Comparison of ENCODE assay signal across 8 mouse cellular contexts in the genomic region with DNA sequence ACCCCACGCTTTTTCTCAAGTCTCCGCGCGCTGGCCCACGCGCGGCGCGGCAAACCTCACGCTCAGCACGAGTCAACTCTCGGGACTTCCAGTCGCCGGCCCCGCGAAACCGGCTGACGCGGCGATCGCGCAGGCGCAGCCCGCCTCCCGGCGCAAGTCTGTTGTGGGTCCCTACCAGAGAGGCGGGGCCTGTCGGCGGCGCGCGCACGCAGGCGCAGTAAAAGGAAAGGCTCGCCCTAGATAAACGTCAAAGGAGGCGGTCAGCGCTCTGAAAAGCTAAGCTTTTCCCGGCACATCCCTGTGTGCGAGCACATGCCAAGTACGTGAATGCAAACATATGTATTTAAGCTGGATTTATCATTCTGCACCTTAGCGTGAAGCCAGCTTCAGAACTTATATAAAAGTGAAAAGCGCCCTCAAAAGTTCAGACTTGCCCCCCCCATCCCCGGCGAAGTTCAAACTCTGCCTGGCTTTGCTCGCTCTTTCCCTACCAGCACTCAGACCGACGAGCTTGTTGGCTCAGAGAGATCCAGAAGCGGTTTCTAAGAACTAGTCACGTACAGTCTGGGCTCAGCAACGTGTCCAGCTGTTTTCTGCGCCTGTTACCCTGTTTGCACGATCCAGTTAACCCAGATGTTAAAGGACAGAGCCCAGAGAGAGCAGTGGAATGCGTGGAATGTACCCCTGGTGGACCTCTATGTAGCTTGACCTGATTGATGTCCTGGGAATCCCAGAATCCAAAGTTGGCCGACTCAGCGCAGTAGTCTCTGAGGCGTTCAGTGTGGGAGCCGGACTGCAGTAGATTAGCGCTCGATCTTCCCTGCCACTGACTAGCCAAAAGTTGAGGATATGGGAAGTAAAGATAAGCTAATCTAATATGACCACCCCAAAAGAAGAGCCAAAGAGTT. TPM values are rescaled to one million over a fixed set of nuclear protein-coding genes. Genes with fewer than 3 reads are reported as not detected.
DNase-seq lines count a peak whose midpoint lies in the region; ATAC-seq and TF ChIP-seq lines count a peak whose summit lies in the region.

A gene (minus strand): TSS at position 118 of the 908 bp plus-strand sequence.

- peak within 1 kb of the TSS; percentile 88 for H3K9ac ChIP-seq in MEL (ENCODE audit: control insufficient read depth, low read depth, low read length, poor library complexity, severe bottlenecking)
- peak within 1 kb of the TSS; percentile 85 for H3K9ac ChIP-seq in lung, embryonic 16.5 days (ENCODE audit: low read length)

- DNase-seq in MEL (ENCODE audit: low read depth, low spot score) = peak; percentile 93
- peak; percentile 92 to 94 for DNase-seq in cerebellum, adult 2 months
- DNase-seq in forelimb bud, embryonic 11.5 days (ENCODE audit: low read depth, low spot score) = peak; percentile 89
- DNase-seq in layer of hippocampus, adult 9-10 months (ENCODE audit: low spot score) = peak; percentile 83
- DNase-seq in ovary, postnatal 10 days (ENCODE audit: low spot score) = peak; percentile 94
- DNase-seq in thymus, postnatal 10 days (ENCODE audit: low spot score in 2 of 2) = peak; percentile 89 to 93

- H3K27me3 ChIP-seq in MEL (ENCODE audit: control insufficient read depth in 1 of 2, insufficient read depth in 2 of 2, low read length in 2 of 2) = no peaks in the 10 kb centered on the region
- H3K27me3 ChIP-seq in cerebellum, adult 2 months (ENCODE audit: control insufficient read depth, insufficient read depth, low read length) = no peaks in the 10 kb centered on the region
- H3K27me3 ChIP-seq in lung, embryonic 16.5 days (ENCODE audit: control insufficient read depth, insufficient read depth, low read depth, low read length) = no peaks in the 10 kb centered on the region

- TF ChIP-seq POLR2A in MEL (IDR thresholded peaks at IDR 0.05; ENCODE audit: control insufficient read depth in 1 of 2, insufficient read depth in 1 of 2, low read depth in 1 of 2, low read length in 2 of 2, poor library complexity in 1 of 2) = peak; percentile 77 to 88
- peak; percentile 76 for TF ChIP-seq POLR2A in cerebellum, adult 2 months (IDR thresholded peaks at IDR 0.05; ENCODE audit: borderline replicate concordance, insufficient read depth, low read length)

- peak within 1 kb of the TSS; percentile 70 for H3K27ac ChIP-seq in MEL (ENCODE audit: control insufficient read depth, low read depth, low read length)
- no peak within 1 kb of the TSS for H3K27ac ChIP-seq in cerebellum, adult 2 months (ENCODE audit: insufficient read depth, low read length)
- H3K27ac ChIP-seq in lung, embryonic 16.5 days (ENCODE audit: low read length) = peak within 1 kb of the TSS; percentile 95

- H3K79me2 ChIP-seq in MEL (ENCODE audit: control insufficient read depth, insufficient read depth, low read length, poor library complexity) = peaks cover 20% of the 10 kb centered on the region

- no peaks in the 10 kb centered on the region for H3K9me3 ChIP-seq in MEL (replicated peaks; ENCODE audit: insufficient read depth, low read length)
- no peaks in the 10 kb centered on the region for H3K9me3 ChIP-seq in lung, embryonic 16.5 days (ENCODE audit: control insufficient read depth, low read length)

- no peak for TF ChIP-seq CTCF in MEL (IDR thresholded peaks at IDR 0.05 in 2 of 3, conservative IDR thresholded peaks at IDR 0.05 in 1 of 3; ENCODE audit: control insufficient read depth in 1 of 3, insufficient read depth in 1 of 3, low read depth in 2 of 3, low read length in 3 of 3, poor library complexity in 1 of 3, severe bottlenecking in 1 of 3)
- TF ChIP-seq CTCF in cerebellum, adult 2 months (IDR thresholded peaks at IDR 0.05; ENCODE audit: borderline replicate concordance, insufficient read depth, low read depth, low read length) = no peak

- peaks cover 7 to 15% of the 10 kb centered on the region in 2 experiments; a peak in 3 of 4 replicates for H3K36me3 ChIP-seq in MEL (ENCODE audit: control insufficient read depth in 1 of 2, insufficient read depth in 2 of 2, low read length in 2 of 2)
- peaks cover 11% of the 10 kb centered on the region for H3K36me3 ChIP-seq in lung, embryonic 16.5 days (ENCODE audit: control insufficient read depth, insufficient read depth, low read length)

- peaks cover 4 to 8% of the 10 kb centered on the region in 2 experiments; a peak in 2 of 4 replicates for H3K4me1 ChIP-seq in MEL (ENCODE audit: control insufficient read depth in 1 of 2, insufficient read depth in 2 of 2, low read length in 2 of 2)
- H3K4me1 ChIP-seq in cerebellum, adult 2 months (ENCODE audit: control insufficient read depth, insufficient read depth, low read length) = peaks cover 3% of the 10 kb centered on the region; the same call in 1 of the 2 replicates
- peaks cover 11% of the 10 kb centered on the region for H3K4me1 ChIP-seq in lung, embryonic 16.5 days (replicated peaks; ENCODE audit: control insufficient read depth, insufficient read depth, low read length)

- no peak for TF ChIP-seq RAD21 in MEL (IDR thresholded peaks at IDR 0.05; ENCODE audit: low read depth, low read length)

- under 1% methylated on average over 60 of the region's 60 CpGs for WGBS in cerebellum, adult 2 months
- under 1% methylated on average over 60 of the region's 60 CpGs for WGBS in lung, embryonic 16.5 days

- TF ChIP-seq EP300 in MEL (IDR thresholded peaks at IDR 0.05; ENCODE audit: low read depth in 1 of 2, low read length in 2 of 2) = peak; percentile 63 to 64; a peak in 3 of 4 replicates

- ATAC-seq in hematopoietic stem cell, adult 5-6 weeks (replicated peaks in 1 of 2; ENCODE audit: insufficient read depth in 1 of 2, low FRiP score in 2 of 2, low TSS enrichment in 1 of 2, low read depth in 1 of 2, poor library complexity in 2 of 2, severe bottlenecking in 2 of 2) = peak; percentile 82 to 83
- peak; percentile 95 for ATAC-seq in lung, embryonic 16.5 days (ENCODE audit: low read depth)

- H3K4me3 ChIP-seq in MEL (ENCODE audit: control insufficient read depth in 1 of 2, insufficient read depth in 1 of 2, low read depth in 2 of 2, low read length in 2 of 2) = peak within 1 kb of the TSS; percentile 67 to 93
- peak within 1 kb of the TSS; percentile 97 for H3K4me3 ChIP-seq in cerebellum, adult 2 months (replicated peaks; ENCODE audit: insufficient read depth, low read depth, low read length)
- peak within 1 kb of the TSS; percentile 64 for H3K4me3 ChIP-seq in lung, embryonic 16.5 days (ENCODE audit: low read length)

- peak within 1 kb of the TSS; percentile 94 for H3K4me2 ChIP-seq in lung, embryonic 16.5 days (ENCODE audit: low read depth, low read length)

TF ChIP-seq in MEL, 35 proteins besides CTCF, POLR2A, EP300 and RAD21 (continues in another document):
- TF ChIP-seq ZNF384 (IDR thresholded peaks at IDR 0.05; ENCODE audit: low read depth, low read length) (no peak), BHLHE40 (IDR thresholded peaks at IDR 0.05; ENCODE audit: borderline replicate concordance, low read depth, low read length) (0 out of 2 replicates have a peak, but pooled peaks have one; percentile 21), E2F4 (IDR thresholded peaks at IDR 0.05; ENCODE audit: borderline replicate concordance, low read depth, low read length) (peak; percentile 52; the same call in 1 of the 2 replicates), ZMIZ1 (IDR thresholded peaks at IDR 0.05; ENCODE audit: low read depth, low read length) (peak; percentile 69; the same call in 1 of the 2 replicates), SIN3A (IDR thresholded peaks at IDR 0.05; ENCODE audit: low read length) (no peak), POLR2AphosphoS2 (IDR thresholded peaks at IDR 0.05; ENCODE audit: low read length) (peak; percentile 73; the same call in 1 of the 2 replicates), CHD2 (IDR thresholded peaks at IDR 0.05; ENCODE audit: low read length) (no peak), MEF2A (IDR thresholded peaks at IDR 0.05; ENCODE audit: extremely low read depth, insufficient replicate concordance, low read depth, low read length, poor library complexity, severe bottlenecking) (no peak), UBTF (IDR thresholded peaks at IDR 0.05; ENCODE audit: borderline replicate concordance, insufficient read depth, low read depth, low read length) (no peak), JUND (IDR thresholded peaks at IDR 0.05; ENCODE audit: low read depth, low read length) (no peak), RCOR1 (IDR thresholded peaks at IDR 0.05; ENCODE audit: low read depth, low read length) (peak; percentile 39; the same call in 1 of the 2 replicates), ELF1 (IDR thresholded peaks at IDR 0.05; ENCODE audit: low read depth, low read length) (no peak), NRF1 (IDR thresholded peaks at IDR 0.05; ENCODE audit: insufficient read depth, low read depth, low read length, poor library complexity, severe bottlenecking) (peak; percentile 97), ZC3H11A (IDR thresholded peaks at IDR 0.05; ENCODE audit: low read depth, low read length) (no peak), MYC (IDR thresholded peaks at IDR 0.05; ENCODE audit: low read depth, low read length) (no peak), MYB (IDR thresholded peaks at IDR 0.05; ENCODE audit: low read depth, low read length) (no peak), MAX (IDR thresholded peaks at IDR 0.05; ENCODE audit: low read length) (peak; percentile 17; the same call in 1 of the 2 replicates), HCFC1 (IDR thresholded peaks at IDR 0.05; ENCODE audit: low read depth, low read length) (peak; percentile 76), ZKSCAN1 (IDR thresholded peaks at IDR 0.05; ENCODE audit: low read depth, low read length) (no peak), GATA1 (IDR thresholded peaks at IDR 0.05; ENCODE audit: low read depth, low read length) (peak; percentile 71), TBP (IDR thresholded peaks at IDR 0.05; ENCODE audit: low read depth, low read length) (peak; percentile 79; the same call in 1 of the 2 replicates), GABPA (IDR thresholded peaks at IDR 0.05; ENCODE audit: low read depth, low read length) (no peak), SMC3 (IDR thresholded peaks at IDR 0.05; ENCODE audit: low read depth, low read length) (no peak), CHD1 (IDR thresholded peaks at IDR 0.05; ENCODE audit: low read depth, low read length) (peak; percentile 22; the same call in 1 of the 2 replicates), POLR2AphosphoS5 (IDR thresholded peaks at IDR 0.05; ENCODE audit: borderline replicate concordance, low read depth, low read length) (no peak), USF2 (IDR thresholded peaks at IDR 0.05; ENCODE audit: borderline replicate concordance in 1 of 2, insufficient read depth in 1 of 2, low read depth in 1 of 2, low read length in 2 of 2) (no peak)

RNA-seq across cellular contexts. Expression of the gene that starts here (rescaled TPM):
- total RNA-seq in MEL (2012; rRNA removed) = 30.4 and 32.6 TPM in 2 replicates
- 10 to 100 TPM in 1 of 2 experiments, not detected in 1; 39.7 TPM for polyA plus RNA-seq in MEL (2012; ENCODE audit: insufficient read depth in 1 of 2, insufficient read length in 2 of 2, low read depth in 1 of 2, low replicate concordance in 2 of 2, missing spikeins in 1 of 2)
- polyA plus RNA-seq in cerebellum, adult 2 months (2012; rRNA removed) = 25.2 and 26.1 TPM in 2 replicates
- total RNA-seq in hematopoietic stem cell, adult 5-6 weeks (2017) = 5.7 and 7.1 TPM in 2 replicates
- polyA plus RNA-seq in lung, embryonic 16.5 days (2015; fragmentation: Nextera tagmentation; extraction: Ambion mirVana) = 4.4 and 5.0 TPM in 2 replicates
